Mouse (Mus musculus) G1E (cell line): ENCODE data around the gene Myo1c.

Experiments
- CTCF ChIP-seq: IDR thresholded peaks from 2 replicates; pipeline ENCODE4 v1.5.1; 2012; ENCODE audit warnings: low read depth, low read length, inconsistent platforms, mixed read lengths
- GATA1 ChIP-seq: IDR thresholded peaks from 2 replicates; pipeline ENCODE4 v1.6.1; 2012; ENCODE audit warnings: borderline replicate concordance, low read length, inconsistent platforms, mixed read lengths

DNA sequence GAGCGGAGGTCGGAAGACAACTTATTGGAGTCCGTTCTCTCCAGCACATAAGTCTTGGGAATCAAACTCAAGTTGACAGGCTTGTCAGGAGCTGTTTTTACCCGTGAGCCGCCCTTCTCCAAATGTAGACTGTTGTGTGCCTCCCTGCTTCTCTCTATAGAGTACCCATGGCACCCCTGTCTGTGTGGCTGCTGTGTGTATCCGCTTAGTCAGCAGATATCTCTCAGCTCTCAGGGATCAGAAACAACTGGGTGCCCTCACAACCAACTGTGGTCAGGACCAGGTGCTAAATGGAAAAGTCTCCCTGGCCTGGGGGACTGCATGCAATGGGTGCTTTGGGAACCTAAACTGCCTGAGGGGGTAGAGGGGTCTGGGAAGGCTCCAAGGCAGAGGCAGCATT is 16.0 kb downstream of the Myo1c start:
- TF ChIP-seq GATA1 = no peak
- no peak for TF ChIP-seq CTCF
